Mouse (Mus musculus) heart, embryonic 16.5 days (tissue): Measurements from ENCODE around the gene Slc6a1. TPM values are rescaled to one million over a fixed set of nuclear protein-coding genes. Genes with fewer than 3 reads are reported as not detected.

ENCODE experiments used
- ATAC-seq: fragments of 200-750 bp; cut with Nextera tagmentation; replicated peaks from 2 replicates; pipeline ENCODE4 v1.8.0; 2017; ENCODE audit warnings: moderate number of reproducible peaks; ENCODE audit not compliant: insufficient read depth, low FRiP score; ENCODE audit errors: extremely low read depth
- H3K27ac ChIP-seq: fragments of 300-500 bp; sonication (generic); 2 replicates; pipeline ENCODE4 v1.5.1; 2014; ENCODE audit warnings: mild to moderate bottlenecking, low read length, control low read depth, moderate library complexity
- H3K27me3 ChIP-seq: fragments of 300-500 bp; sonication (generic); 2 replicates; pipeline ENCODE4 v1.6.1; 2014; ENCODE audit warnings: low read length, mixed read lengths; ENCODE audit not compliant: control insufficient read depth, insufficient read depth
- H3K36me3 ChIP-seq: fragments of 300-500 bp; sonication (generic); 2 replicates; pipeline ENCODE4 v1.6.1; 2014; ENCODE audit not compliant: control insufficient read depth, insufficient read depth
- H3K4me1 ChIP-seq: fragments of 300-500 bp; sonication (generic); 2 replicates; pipeline ENCODE4 v1.6.1; 2014; ENCODE audit warnings: low read length, mixed read lengths; ENCODE audit not compliant: control insufficient read depth, insufficient read depth
- H3K4me2 ChIP-seq: fragments of 300-500 bp; sonication (generic); 2 replicates; pipeline ENCODE4 v1.6.1; 2014; ENCODE audit warnings: low read depth, mild to moderate bottlenecking, control low read depth, low read length
- H3K4me3 ChIP-seq: fragments of 300-500 bp; sonication (generic); 2 replicates; pipeline ENCODE4 v1.5.1; 2014; ENCODE audit warnings: mild to moderate bottlenecking, control low read depth, low read length
- H3K9ac ChIP-seq: fragments of 300-500 bp; sonication (generic); 2 replicates; pipeline ENCODE4 v1.6.1; 2014; ENCODE audit warnings: low read length, control low read depth
- H3K9me3 ChIP-seq: fragments of 300-500 bp; sonication (generic); replicated peaks from 2 replicates; pipeline ENCODE4 v1.6.1; 2016; ENCODE audit warnings: low read length; ENCODE audit not compliant: control insufficient read depth
- WGBS: fragments of 180-500 bp; shearing (Covaris S2); extraction: QIAGEN DNeasy Blood & Tissue Kit; methylation state at CpG from one replicate; pipeline ENCODE4 v1.1.7; 2014; 5-methylcytosine and 5-hydroxymethylcytosine counted together
- polyA plus RNA-seq: library from polyadenylated mRNA; unstranded; fragments of >200 nt; fragmentation: Nextera tagmentation; extraction: Ambion mirVana; gene quantifications from 2 replicates; pipeline ENCODE4 v1.2.1, GENCODE M21; 2015

Slc6a1 gene
- polyA plus RNA-seq, 1 experiment from 2014 or later, result 0.42 TPM

- 48% methylated on average over 10 of the region's 10 CpGs for WGBS
- Histone ChIP-seq H3K27me3 (no peaks in the 10 kb centered on the region; the same call in 1 of the 2 replicates), H3K27ac (no peak overlapping the region), H3K4me3 (no peak overlapping the region), H3K9ac (no peak overlapping the region), H3K9me3 (no peaks in the 10 kb centered on the region), H3K4me2 (no peak overlapping the region), H3K4me1 (no peaks in the 10 kb centered on the region), H3K36me3 (no peaks in the 10 kb centered on the region)
- ATAC-seq, result no peak
Measured at GRCm38 (mm10) chr6:114297260-114298002, 15.0 kb downstream of the Slc6a1 start.

GRCm38 (mm10) chr6:114299699-114300098 is 17.3 kb downstream of the Slc6a1 start:
- 87% methylated on average over 5 of the region's 5 CpGs for WGBS
- ATAC-seq, result no peak

GRCm38 (mm10) chr6:114300737-114301136 is 18.3 kb downstream of the Slc6a1 start:
- H3K9ac ChIP-seq, result no peak overlapping the region
- H3K4me2 ChIP-seq, result no peak overlapping the region
- no peaks in the 10 kb centered on the region for H3K36me3 ChIP-seq
- H3K4me1 ChIP-seq, result no peaks in the 10 kb centered on the region
- no peak overlapping the region for H3K27ac ChIP-seq
- H3K4me3 ChIP-seq, result no peak overlapping the region
- H3K27me3 ChIP-seq, result no peaks in the 10 kb centered on the region; the same call in 1 of the 2 replicates
- ATAC-seq, result no peak
- WGBS, result 74% methylated on average over 11 of the region's 11 CpGs
- no peaks in the 10 kb centered on the region for H3K9me3 ChIP-seq

More at GRCm38 (mm10) chr6:114299699-114300098, 17.3 kb downstream of the Slc6a1 start:
- H3K36me3 ChIP-seq, result no peaks in the 10 kb centered on the region
- no peaks in the 10 kb centered on the region for H3K4me1 ChIP-seq
- no peak overlapping the region for H3K27ac ChIP-seq
- H3K9me3 ChIP-seq, result no peaks in the 10 kb centered on the region
- no peak overlapping the region for H3K4me2 ChIP-seq
- no peaks in the 10 kb centered on the region; the same call in 1 of the 2 replicates for H3K27me3 ChIP-seq
- no peak overlapping the region for H3K9ac ChIP-seq
- no peak overlapping the region for H3K4me3 ChIP-seq

- Histone ChIP-seq H3K27ac (no peak overlapping the region), H3K4me1 (no peaks in the 10 kb centered on the region), H3K9me3 (no peaks in the 10 kb centered on the region), H3K4me2 (no peak overlapping the region), H3K4me3 (no peak overlapping the region), H3K27me3 (peaks cover 11% of the 10 kb centered on the region), H3K9ac (no peak overlapping the region), H3K36me3 (no peaks in the 10 kb centered on the region)
- ATAC-seq, result no peak
- WGBS, result 75% methylated on average over 6 of the region's 6 CpGs
Measured at GRCm38 (mm10) chr6:114304668-114305067, 22.2 kb downstream of the Slc6a1 start.

GRCm38 (mm10) chr6:114320511-114320910 is 38.1 kb downstream of the Slc6a1 start:
- Histone ChIP-seq H3K4me1 (no peaks in the 10 kb centered on the region), H3K27me3 (no peaks in the 10 kb centered on the region), H3K27ac (no peak overlapping the region), H3K36me3 (no peaks in the 10 kb centered on the region), H3K9me3 (peaks cover 3% of the 10 kb centered on the region), H3K4me3 (no peak overlapping the region), H3K4me2 (no peak overlapping the region), H3K9ac (no peak overlapping the region)
- no peak for ATAC-seq
- 62% methylated on average over 5 of the region's 5 CpGs for WGBS

- Histone ChIP-seq H3K36me3 (no peaks in the 10 kb centered on the region), H3K9me3 (peaks cover 3% of the 10 kb centered on the region), H3K27ac (no peak overlapping the region), H3K4me1 (no peaks in the 10 kb centered on the region), H3K27me3 (no peaks in the 10 kb centered on the region), H3K4me3 (no peak overlapping the region), H3K4me2 (no peak overlapping the region), H3K9ac (no peak overlapping the region)
- no peak for ATAC-seq
- 82% methylated on average over 3 of the region's 3 CpGs for WGBS
Measured at GRCm38 (mm10) chr6:114321146-114321545, 38.7 kb downstream of the Slc6a1 start.

- H3K4me1 ChIP-seq, result no peaks in the 10 kb centered on the region
- no peak overlapping the region for H3K27ac ChIP-seq
- 77% methylated on average over 3 of the region's 3 CpGs for WGBS
- no peak for ATAC-seq
- H3K4me2 ChIP-seq, result no peak overlapping the region
- no peaks in the 10 kb centered on the region for H3K27me3 ChIP-seq
- no peaks in the 10 kb centered on the region for H3K36me3 ChIP-seq
- peaks cover 3% of the 10 kb centered on the region for H3K9me3 ChIP-seq
- no peak overlapping the region for H3K4me3 ChIP-seq
- no peak overlapping the region for H3K9ac ChIP-seq
Measured at GRCm38 (mm10) chr6:114322914-114323313, 40.5 kb downstream of the Slc6a1 start.

- H3K9ac ChIP-seq, result no peak overlapping the region
- peaks cover 3% of the 10 kb centered on the region for H3K9me3 ChIP-seq
- no peak for ATAC-seq
- 90% methylated on average over 5 of the region's 5 CpGs for WGBS
- H3K27me3 ChIP-seq, result no peaks in the 10 kb centered on the region
- H3K27ac ChIP-seq, result no peak overlapping the region
- H3K4me1 ChIP-seq, result no peaks in the 10 kb centered on the region
- no peaks in the 10 kb centered on the region for H3K36me3 ChIP-seq
- H3K4me2 ChIP-seq, result no peak overlapping the region
- H3K4me3 ChIP-seq, result no peak overlapping the region
Measured at GRCm38 (mm10) chr6:114324808-114325207, 42.4 kb downstream of the Slc6a1 start.

- no peak overlapping the region for H3K4me3 ChIP-seq
- WGBS, result 46% methylated on average over 8 of the region's 8 CpGs
- no peak overlapping the region for H3K9ac ChIP-seq
- H3K36me3 ChIP-seq, result no peaks in the 10 kb centered on the region
- H3K27ac ChIP-seq, result no peak overlapping the region
- no peaks in the 10 kb centered on the region for H3K27me3 ChIP-seq
- no peaks in the 10 kb centered on the region for H3K9me3 ChIP-seq
- no peak overlapping the region for H3K4me2 ChIP-seq
- no peak for ATAC-seq
- peaks cover 6% of the 10 kb centered on the region; the same call in 1 of the 2 replicates for H3K4me1 ChIP-seq
Measured at GRCm38 (mm10) chr6:114329597-114330470, 47.4 kb downstream of the Slc6a1 start.
